Mouse (Mus musculus) 3T3-L1 (cell line): Measurements from ENCODE around the gene Lmod3.
A peak's percentile ranks its signal among the peaks of the same experiment; 100 is the strongest.

Source experiments
- DNase-seq: peaks from one replicate; pipeline ENCODE4 v3.0.0-alpha.2; 2015; ENCODE audit warnings: low read depth, low spot score

Gene Lmod3

GRCm38 (mm10) chr6:97252711-97253221 is at the start of gene Lmod3:
TSS of gene Lmod3 (minus strand) at chr6:97252759.
- no peak for DNase-seq

DNA sequence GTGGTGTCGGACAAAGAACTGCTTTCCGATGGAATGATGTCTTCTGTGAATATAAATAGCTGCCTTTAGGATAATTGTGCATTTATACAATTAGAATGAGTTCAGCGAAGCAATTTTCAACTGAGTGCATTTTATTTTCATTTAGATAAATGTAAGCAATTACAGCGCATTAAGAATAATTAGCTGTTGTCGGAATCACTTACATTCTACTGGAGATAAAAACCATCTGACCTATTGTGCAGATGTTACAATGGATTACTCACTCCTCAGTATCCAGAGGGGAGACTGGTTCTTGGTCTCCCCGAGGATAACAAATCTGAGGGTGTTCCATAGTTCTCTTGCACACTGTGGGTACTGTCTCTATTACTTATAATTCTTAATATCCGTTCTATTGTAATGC is 49.7 kb upstream of the Lmod3 start:
- DNase-seq: no peak

DNA sequence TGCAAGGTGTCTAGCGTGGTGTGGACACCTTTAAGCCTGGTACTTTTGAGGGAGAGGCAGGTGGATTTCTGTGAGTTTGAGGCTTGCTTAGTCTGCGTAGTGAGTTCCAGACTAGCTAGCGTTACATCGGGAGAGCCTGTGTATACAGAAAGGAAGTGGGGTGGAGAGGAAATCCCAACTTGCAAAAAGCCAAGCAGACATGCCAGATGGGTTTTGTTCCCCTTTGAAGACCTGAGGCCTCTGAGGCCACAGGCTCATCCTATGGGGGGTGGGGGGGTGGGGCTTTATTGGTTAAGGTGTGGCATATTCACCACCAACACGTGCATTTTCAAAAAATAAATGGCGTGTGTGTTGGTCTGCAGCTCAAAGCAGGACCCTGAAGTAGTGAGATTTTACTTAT is 48.1 kb upstream of the Lmod3 start:
- DNase-seq: no peak

DNA sequence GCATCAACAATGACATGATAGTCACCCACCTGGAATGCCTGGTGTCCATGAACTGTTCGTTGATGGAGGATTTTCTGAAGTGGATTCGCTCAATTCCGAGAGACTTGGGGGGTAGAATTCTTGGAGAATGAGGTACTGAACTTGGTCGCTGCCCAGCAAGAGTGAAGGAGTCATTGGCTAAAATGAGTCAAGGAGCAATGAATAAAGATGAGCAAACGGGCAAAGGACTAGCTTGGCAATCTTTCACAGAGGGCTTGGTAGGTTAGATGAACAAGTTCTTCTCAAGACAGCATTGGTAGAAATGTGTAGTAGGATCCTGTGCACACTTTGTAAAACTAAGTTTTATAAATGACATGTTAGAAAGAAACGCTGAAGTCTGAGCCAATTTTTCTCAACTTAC is 47.6 kb upstream of the Lmod3 start:
- no peak for DNase-seq

GRCm38 (mm10) chr6:97297151-97297550 is 44.6 kb upstream of the Lmod3 start:
- DNase-seq: no peak

DNA sequence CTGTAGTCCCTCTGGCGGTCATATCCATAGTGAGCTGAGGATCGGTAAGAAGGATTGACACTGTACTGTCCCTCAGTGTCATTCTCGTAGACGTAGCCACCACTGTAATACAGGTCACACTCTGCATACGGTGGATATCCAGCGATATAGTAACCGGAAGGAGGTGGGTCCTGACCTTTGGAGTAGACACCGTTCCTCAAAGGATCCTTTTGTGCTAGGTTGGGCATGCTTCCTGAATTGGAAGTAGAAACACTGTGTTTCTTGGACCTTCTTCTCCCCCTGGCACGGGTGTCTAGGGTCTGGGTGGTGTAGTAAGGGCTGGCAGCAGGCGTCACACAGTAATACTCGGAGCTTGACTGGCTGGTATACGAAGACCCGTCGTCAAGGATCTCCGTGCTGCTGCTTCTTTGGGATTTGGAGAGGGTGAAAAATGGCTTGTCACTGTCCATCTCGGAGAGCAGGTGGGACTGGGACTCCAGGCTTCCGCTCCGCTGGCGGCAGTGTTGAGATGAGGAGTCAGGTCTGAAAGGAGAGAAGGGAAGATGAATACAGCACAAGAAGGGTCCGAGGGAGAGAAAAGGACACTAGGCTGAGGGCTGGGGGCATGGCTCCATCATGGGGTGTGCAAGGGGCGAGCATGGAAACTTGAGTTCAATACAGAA is 43.4 kb upstream of the Lmod3 start:
- no peak for DNase-seq

- no peak for DNase-seq
Measured at GRCm38 (mm10) chr6:97295416-97295815, 42.9 kb upstream of the Lmod3 start.

DNA sequence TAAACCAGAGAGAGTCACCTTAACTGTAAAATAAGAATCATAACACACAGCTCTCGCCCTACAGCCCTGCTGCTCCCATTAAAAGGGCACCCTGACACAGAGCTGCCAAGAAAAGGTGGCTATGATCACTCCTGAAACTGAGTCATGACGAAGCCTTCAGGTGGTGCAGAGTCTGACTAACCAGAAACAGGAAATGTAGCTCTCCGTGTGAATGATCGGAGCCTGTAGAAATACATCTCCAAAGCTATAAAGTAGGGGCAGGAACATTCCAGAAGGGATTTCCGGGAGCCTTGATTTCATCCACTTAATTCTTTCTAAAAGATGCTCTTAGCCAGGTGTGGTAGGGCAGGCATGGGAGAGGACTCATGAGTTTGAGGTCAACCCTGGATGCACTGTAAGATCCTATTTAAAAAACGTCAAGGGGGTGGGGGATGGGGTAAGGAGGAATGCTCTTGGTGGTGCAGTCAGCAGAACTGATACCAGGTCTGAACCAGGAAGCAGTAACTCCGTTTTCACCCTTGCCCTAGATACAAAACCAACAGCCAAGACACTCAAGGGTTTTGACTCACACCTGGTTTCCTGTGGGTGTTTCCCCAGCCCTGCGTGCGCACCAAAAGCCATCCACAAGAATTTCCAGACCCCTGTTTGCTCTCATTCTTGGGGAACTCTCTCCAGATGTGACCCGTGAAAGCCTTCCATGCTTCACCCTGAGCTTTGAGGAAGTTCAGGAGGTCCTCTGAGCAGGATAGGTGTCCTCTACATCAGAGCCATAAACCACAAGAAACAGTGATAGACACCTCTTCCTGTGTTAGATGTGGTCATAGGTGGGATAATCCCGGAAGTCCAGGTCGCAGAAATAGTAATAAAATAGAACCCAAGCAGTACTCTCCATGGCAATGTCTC is 41.4 kb upstream of the Lmod3 start:
- DNase-seq: no peak

DNA sequence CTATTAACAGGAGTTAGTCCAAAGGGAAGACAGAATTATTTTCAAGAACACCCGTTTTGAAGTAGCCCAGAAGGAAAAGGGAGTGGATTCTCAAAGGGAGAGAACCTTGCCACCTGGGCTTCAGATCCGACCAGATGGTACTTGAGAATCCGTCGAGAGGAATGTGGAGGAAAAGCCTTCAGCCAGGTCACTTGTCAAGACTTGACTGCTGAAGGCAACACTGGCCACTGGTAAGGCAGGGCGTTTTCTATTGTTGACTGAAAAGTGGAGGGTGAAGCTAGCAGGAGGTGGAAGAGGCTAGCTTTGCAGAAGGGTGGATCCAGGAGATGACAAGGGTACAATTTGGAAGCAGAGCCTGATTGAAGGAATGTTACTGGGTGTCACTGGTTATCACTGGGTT is 40.3 kb upstream of the Lmod3 start:
- no peak for DNase-seq

- no peak for DNase-seq
Measured at GRCm38 (mm10) chr6:97292096-97292495, 39.5 kb upstream of the Lmod3 start.

- DNase-seq: no peak
Measured at GRCm38 (mm10) chr6:97291159-97291908, 38.8 kb upstream of the Lmod3 start.

DNA sequence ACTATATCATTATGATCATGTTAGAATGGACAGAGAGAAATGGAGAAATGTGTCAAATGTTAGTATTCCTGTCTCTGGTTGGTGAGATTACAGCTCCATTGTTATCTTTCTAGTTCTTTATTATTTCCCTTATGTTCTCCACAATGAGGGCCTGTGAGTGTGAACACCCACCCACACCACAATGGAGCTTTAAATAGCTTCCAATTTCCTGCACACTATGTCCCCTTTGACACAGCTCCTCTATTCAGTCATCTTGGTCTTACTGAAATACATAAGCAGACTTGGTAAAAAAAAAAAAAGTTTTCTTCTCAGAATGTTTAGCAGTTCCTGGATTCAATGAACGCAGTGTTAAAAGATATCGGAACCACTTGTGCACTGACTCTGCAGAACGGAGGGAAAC is 38.1 kb upstream of the Lmod3 start:
- no peak for DNase-seq

DNA sequence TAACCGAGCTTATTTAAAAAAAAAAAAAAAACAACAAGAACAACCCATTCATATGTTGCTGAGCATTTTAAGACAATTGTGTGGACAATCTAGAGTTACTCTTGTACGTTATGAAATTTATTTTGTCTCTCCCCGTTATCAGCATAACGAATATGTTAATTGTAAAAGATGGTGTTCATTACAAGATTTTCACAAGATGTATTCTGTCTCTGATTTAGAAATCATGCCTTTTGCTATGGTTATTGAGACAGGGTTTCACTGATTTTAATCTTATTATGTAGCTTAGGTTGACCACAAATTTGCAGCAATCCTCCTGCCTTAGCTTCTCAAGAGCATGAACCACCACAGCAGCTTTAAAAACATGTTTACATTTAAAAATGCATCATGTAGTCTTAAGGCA is 37.3 kb upstream of the Lmod3 start:
- no peak for DNase-seq

DNA sequence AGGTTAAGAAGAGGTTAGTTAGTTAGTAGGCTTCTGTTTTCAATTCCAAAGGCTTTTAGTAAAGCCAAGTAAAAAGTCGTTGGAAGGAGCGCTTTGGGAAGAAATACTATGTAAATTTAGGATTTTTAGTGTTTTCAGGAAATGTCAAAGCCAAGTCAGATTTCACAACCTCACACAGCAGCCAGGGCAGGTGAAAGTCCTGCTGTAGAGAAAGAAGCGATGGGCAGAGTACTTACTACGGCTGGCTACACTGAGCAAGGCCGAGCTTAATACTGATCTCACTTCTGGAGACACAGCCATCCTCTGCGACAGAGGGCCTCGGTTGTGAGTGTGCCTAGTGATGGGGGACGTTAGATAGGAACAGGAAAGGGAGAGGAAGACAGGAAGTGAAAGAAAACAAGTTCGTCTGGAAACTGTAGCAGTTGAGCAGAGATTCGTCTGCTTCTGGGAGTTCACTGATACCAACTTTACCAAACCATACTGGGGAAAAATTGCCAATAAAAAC is 36.8 kb upstream of the Lmod3 start:
- DNase-seq: no peak

- DNase-seq: no peak
Measured at GRCm38 (mm10) chr6:97288047-97288855, 35.7 kb upstream of the Lmod3 start.

DNA sequence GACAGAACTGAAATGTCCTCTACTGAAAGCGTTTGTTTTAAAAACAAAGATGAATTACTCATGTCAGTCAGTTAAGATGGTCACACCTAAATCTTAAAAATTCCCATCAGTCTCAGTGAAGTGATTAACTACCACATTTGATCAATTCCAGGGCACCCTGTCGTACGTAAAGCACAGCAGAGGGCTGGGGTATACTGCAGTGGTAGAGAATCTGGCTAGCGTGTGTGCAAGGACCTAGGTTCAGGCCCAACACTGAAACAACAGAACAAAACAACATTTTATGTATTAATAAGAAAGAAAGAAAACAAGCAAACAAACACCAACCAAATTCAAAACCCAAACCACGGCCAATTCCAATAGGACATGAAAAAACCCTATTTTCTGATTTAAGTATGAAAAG is 33.8 kb upstream of the Lmod3 start:
- DNase-seq: no peak

GRCm38 (mm10) chr6:97283676-97284075 is 31.1 kb upstream of the Lmod3 start:
- no peak for DNase-seq

DNA sequence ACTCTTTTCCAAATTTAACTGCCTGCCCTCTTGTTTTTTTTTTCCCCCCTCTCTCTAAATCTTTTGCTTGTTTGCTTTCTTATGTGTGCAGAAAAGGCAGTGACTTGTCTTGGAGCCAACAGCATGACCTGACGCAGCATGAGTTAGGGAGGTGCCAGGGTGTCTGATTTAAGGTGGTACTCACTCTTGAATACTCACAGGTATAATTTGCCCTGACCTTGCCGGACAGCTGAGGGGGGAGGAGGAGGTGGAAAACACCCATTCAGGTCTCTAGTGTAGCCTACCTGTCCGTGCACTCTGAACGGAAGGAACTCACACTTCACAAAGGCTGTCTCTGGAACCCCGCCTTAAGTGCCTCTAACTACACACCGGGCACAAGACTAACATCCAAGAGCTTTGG is 26.3 kb upstream of the Lmod3 start:
- no peak for DNase-seq

- peak; percentile 88 for DNase-seq
Measured at GRCm38 (mm10) chr6:97278014-97278787, 25.6 kb upstream of the Lmod3 start.

DNA sequence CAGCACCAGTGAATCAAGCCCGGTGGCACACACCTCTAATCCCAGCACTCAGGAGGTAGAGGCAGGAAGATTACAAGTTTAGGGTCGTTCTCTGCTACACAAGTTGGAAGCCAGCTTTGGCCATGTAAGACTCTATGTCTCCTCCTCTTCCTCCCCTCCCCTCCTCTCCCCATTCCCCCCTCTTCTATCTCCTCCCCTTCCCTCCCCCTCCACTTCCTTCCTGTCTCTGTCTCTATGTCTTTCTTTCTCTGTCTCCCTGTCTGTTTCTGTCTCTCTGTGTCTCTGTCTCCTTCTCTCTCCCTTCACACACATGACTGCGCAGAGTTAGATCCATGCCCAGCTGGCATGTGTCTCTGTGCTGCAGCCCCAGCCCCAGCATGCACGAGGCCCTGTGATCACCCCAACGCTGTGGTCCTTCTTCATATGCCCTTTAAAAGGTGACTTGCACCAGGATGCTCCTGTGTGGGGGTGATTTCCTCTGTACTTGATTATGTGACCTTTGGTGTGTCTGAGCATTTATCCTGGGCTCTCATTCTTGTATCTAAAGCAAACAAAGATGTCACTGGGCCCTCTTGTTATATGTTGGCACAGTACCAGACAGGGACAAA is 24.4 kb upstream of the Lmod3 start:
- no peak for DNase-seq
